Mouse (Mus musculus) bone marrow macrophage, adult 2 months (primary cell): ENCODE measurements around the gene Sppl3. TPM values are rescaled to one million over a fixed set of nuclear protein-coding genes. Genes with fewer than 3 reads are reported as not detected.

ENCODE experiments used
- H3K27ac ChIP-seq: 2 replicates; pipeline ENCODE4 v1.5.1; 2012; ENCODE audit warnings: low read depth, low read length; ENCODE audit not compliant: insufficient read depth
- H3K4me1 ChIP-seq: 2 replicates; pipeline ENCODE4 v1.6.1; 2012; ENCODE audit warnings: low read length; ENCODE audit not compliant: control insufficient read depth, insufficient read depth
- H3K4me3 ChIP-seq: 2 replicates; pipeline ENCODE4 v1.5.1; 2012; ENCODE audit warnings: mild to moderate bottlenecking, low read length, moderate library complexity; ENCODE audit not compliant: insufficient read depth
- CTCF ChIP-seq: IDR thresholded peaks from 2 replicates; pipeline ENCODE4 v1.5.1; 2012; ENCODE audit warnings: low read depth, mild to moderate bottlenecking, low read length, moderate library complexity
- POLR2A ChIP-seq: IDR thresholded peaks from 2 replicates; pipeline ENCODE4 v1.6.1; 2012; ENCODE audit warnings: mild to moderate bottlenecking, low read depth, low read length, borderline replicate concordance
- polyA plus RNA-seq: library from polyadenylated mRNA; stranded (reverse); fragments of >200 nt; gene quantifications from 2 replicates; pipeline ENCODE4 v1.2.4, GENCODE M21; 2012; ENCODE audit not compliant: missing spikeins, insufficient read depth, insufficient read length

The Sppl3 gene
- polyA plus RNA-seq, 1 experiment: 65.2 TPM

GRCm38 (mm10) chr5:115029509-115029908 is 18.6 kb downstream of the Sppl3 start:
- Histone ChIP-seq H3K4me1 (peaks cover 10% of the 10 kb centered on the region), H3K4me3 (no peak overlapping the region), H3K27ac (no peak overlapping the region)
- TF ChIP-seq POLR2A (no peak), CTCF (no peak)

DNA sequence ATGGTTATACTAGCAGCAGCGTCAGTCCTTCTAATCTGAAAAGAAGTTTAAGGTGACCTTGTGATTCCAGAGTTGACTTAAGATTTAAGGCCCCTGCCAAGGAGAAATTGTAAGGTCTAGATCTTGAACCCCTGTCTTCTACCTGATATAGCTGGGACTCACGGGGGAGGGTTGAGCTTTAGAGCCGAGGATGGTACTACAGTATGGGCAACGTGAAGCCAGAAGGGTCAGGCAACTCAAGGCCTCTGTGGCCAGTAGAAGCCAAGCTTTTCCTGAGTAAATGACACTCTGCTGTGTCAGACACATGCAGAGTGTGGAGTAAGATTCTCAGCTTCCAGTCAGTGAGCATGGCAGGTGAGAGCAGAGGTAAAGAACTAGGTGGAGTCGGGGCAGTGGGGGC is 20.6 kb downstream of the Sppl3 start:
- Histone ChIP-seq H3K27ac (no peak overlapping the region), H3K4me1 (peaks cover 5% of the 10 kb centered on the region)
- TF ChIP-seq CTCF (no peak), POLR2A (no peak)

GRCm38 (mm10) chr5:115032620-115033019 is 21.7 kb downstream of the Sppl3 start:
- H3K4me3 ChIP-seq: no peak overlapping the region
- peaks cover 5% of the 10 kb centered on the region for H3K4me1 ChIP-seq
- no peak for TF ChIP-seq POLR2A
- TF ChIP-seq CTCF: no peak
- no peak overlapping the region for H3K27ac ChIP-seq

More for the DNA sequence above, 20.6 kb downstream of the Sppl3 start:
- H3K4me3 ChIP-seq: no peak overlapping the region

- H3K4me1 ChIP-seq: peaks cover 5% of the 10 kb centered on the region
- H3K4me3 ChIP-seq: no peak overlapping the region
- H3K27ac ChIP-seq: no peak overlapping the region
- no peak for TF ChIP-seq POLR2A
- no peak for TF ChIP-seq CTCF
Observed at GRCm38 (mm10) chr5:115035217-115035616, 24.3 kb downstream of the Sppl3 start.

GRCm38 (mm10) chr5:115037099-115037498 is 26.2 kb downstream of the Sppl3 start:
- no peak overlapping the region for H3K4me3 ChIP-seq
- peaks cover 11% of the 10 kb centered on the region for H3K4me1 ChIP-seq
- TF ChIP-seq POLR2A (no peak), CTCF (no peak)
- H3K27ac ChIP-seq: no peak overlapping the region

DNA sequence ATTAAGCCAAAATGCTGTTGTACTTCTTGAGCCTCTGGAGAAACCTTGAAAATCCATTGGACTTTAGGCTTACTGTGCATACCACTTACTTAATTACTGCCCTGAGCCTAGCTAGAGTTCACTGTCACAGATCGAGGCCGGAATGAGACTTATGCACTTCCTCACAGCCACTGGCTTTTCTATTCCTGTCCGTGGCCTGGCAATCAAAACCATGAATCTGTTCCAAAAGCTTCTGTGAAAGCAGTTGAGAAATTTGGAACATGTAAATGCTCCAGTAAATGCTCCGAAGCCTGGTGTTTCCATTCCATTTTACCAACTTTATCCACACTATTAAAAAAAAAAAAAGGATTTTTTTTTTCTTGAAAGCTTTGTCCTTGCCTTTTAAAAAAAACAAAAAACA is 29.8 kb downstream of the Sppl3 start:
- Histone ChIP-seq H3K27ac (no peak overlapping the region), H3K4me3 (no peak overlapping the region), H3K4me1 (peaks cover 16% of the 10 kb centered on the region)
- TF ChIP-seq POLR2A: no peak
- no peak for TF ChIP-seq CTCF

GRCm38 (mm10) chr5:115043626-115044025 is 32.7 kb downstream of the Sppl3 start:
- TF ChIP-seq POLR2A: no peak
- TF ChIP-seq CTCF: no peak
- peaks cover 16% of the 10 kb centered on the region for H3K4me1 ChIP-seq
- no peak overlapping the region for H3K27ac ChIP-seq

GRCm38 (mm10) chr5:115045146-115045677 is 34.3 kb downstream of the Sppl3 start:
- peaks cover 14% of the 10 kb centered on the region for H3K4me1 ChIP-seq
- H3K4me3 ChIP-seq: no peak overlapping the region
- TF ChIP-seq CTCF (no peak), POLR2A (no peak)
- no peak overlapping the region for H3K27ac ChIP-seq

More at GRCm38 (mm10) chr5:115043626-115044025, 32.7 kb downstream of the Sppl3 start:
- no peak overlapping the region for H3K4me3 ChIP-seq

GRCm38 (mm10) chr5:115049692-115050091 is 38.8 kb downstream of the Sppl3 start:
- no peak for TF ChIP-seq POLR2A
- TF ChIP-seq CTCF: no peak
- Histone ChIP-seq H3K4me3 (no peak overlapping the region), H3K4me1 (peaks cover 7% of the 10 kb centered on the region), H3K27ac (no peak overlapping the region)

DNA sequence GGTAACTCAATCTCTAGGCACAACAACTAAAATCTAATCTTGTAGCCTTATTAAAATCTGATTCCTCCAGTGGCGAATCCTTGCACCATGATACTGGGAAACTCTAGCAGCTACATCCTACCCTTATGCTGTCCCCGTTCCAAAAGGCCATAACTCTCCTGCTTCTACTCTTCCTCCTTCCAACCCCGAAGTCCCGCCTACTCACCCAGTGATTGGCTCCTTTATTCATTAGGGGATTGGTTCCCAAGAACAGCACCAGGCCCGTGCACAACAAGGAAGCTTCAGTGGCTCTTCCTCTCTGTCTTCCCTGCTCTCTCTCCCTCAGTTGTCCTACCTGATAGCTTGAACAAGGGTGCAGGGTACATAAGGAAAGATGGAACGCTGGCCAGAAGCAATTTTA is 39.8 kb downstream of the Sppl3 start:
- Histone ChIP-seq H3K4me1 (no peaks in the 10 kb centered on the region; the same call in 1 of the 2 replicates), H3K4me3 (no peak overlapping the region), H3K27ac (no peak overlapping the region)
- no peak for TF ChIP-seq POLR2A
- TF ChIP-seq CTCF: no peak
